8 mouse cellular contexts compared by ENCODE assay signal in the genomic region with DNA sequence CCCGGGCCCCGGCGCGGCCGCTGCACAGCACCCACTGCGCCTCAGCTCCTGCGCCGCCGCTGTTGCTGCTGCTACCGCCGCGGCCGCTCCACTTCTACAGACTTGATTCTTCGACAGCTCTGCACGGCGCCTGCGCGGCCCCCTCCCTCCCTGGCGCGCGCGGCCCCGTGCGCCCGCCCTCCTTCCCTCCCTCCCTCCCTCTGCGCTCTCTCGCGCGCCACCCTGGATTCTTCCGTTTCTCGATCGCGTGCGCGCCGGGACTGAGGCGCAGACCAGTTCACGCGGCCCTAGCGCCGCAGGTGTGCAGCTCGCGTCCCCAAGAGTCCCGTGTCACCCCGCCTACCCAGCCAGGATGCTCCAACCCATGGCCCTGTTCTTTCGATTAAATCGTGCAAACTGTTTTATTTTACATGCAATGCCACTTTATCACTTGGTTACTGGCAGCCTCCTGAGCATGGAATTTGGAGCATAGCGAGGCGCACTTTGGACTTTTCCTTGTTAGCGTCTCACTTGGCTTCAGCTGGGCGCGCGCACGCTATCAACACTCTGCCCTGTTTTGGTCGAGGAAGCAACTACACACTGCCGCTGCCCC. TPM values are rescaled to one million over a fixed set of nuclear protein-coding genes. Genes with fewer than 3 reads are reported as not detected.
DNase-seq lines count a peak whose midpoint lies in the region; ATAC-seq and TF ChIP-seq lines count a peak whose summit lies in the region.

Gene Irf2bp2, minus strand, starts transcription at position 98 of the 592 bp plus-strand sequence.

- H3K36me3 ChIP-seq in erythroblast, embryonic 14.5 days (ENCODE audit: control insufficient read depth): peaks cover 20% of the 10 kb centered on the region
- H3K36me3 ChIP-seq in heart, embryonic 12.5 days: peaks cover 27% of the 10 kb centered on the region
- H3K36me3 ChIP-seq in kidney, postnatal 0 days (ENCODE audit: insufficient read depth, low read length): peaks cover 21% of the 10 kb centered on the region
- no peaks in the 10 kb centered on the region; the same call in 1 of the 2 replicates for H3K36me3 ChIP-seq in liver, embryonic 14.5 days (replicated peaks; ENCODE audit: control insufficient read depth, insufficient read depth, low read depth)
- no peaks in the 10 kb centered on the region; the same call in 1 of the 2 replicates for H3K36me3 ChIP-seq in neural tube, embryonic 11.5 days (ENCODE audit: control insufficient read depth, insufficient read depth, low read length)
- peaks cover 21% of the 10 kb centered on the region; the same call in 1 of the 2 replicates for H3K36me3 ChIP-seq in stomach, postnatal 0 days (ENCODE audit: control insufficient read depth, insufficient read depth, low read length)

- H3K4me2 ChIP-seq in heart, embryonic 12.5 days: peak within 1 kb of the TSS; percentile 97
- peak within 1 kb of the TSS; percentile 96 for H3K4me2 ChIP-seq in kidney, postnatal 0 days (ENCODE audit: low read length)
- H3K4me2 ChIP-seq in liver, embryonic 14.5 days (ENCODE audit: low read depth): peak within 1 kb of the TSS; percentile 89
- peak within 1 kb of the TSS; percentile 97 for H3K4me2 ChIP-seq in neural tube, embryonic 11.5 days (ENCODE audit: low read depth)
- H3K4me2 ChIP-seq in stomach, postnatal 0 days (replicated peaks; ENCODE audit: low read depth): peak within 1 kb of the TSS; percentile 91

- H3K9me3 ChIP-seq in erythroblast, embryonic 14.5 days (ENCODE audit: control insufficient read depth, low read length): no peaks in the 10 kb centered on the region
- H3K9me3 ChIP-seq in heart, embryonic 12.5 days (replicated peaks): no peaks in the 10 kb centered on the region
- no peaks in the 10 kb centered on the region for H3K9me3 ChIP-seq in kidney, postnatal 0 days (replicated peaks; ENCODE audit: low read length)
- H3K9me3 ChIP-seq in liver, embryonic 14.5 days (ENCODE audit: control insufficient read depth, low read length): no peaks in the 10 kb centered on the region
- no peaks in the 10 kb centered on the region for H3K9me3 ChIP-seq in neural tube, embryonic 11.5 days (ENCODE audit: control insufficient read depth, low read length)
- H3K9me3 ChIP-seq in stomach, postnatal 0 days (ENCODE audit: control insufficient read depth, low read length): no peaks in the 10 kb centered on the region

- peak; percentile 79 for ATAC-seq in heart, embryonic 12.5 days (ENCODE audit: insufficient number of reproducible peaks, low FRiP score)
- peak; percentile 75 for ATAC-seq in kidney, postnatal 0 days (replicated peaks; ENCODE audit: low FRiP score, low read depth)
- ATAC-seq in liver, embryonic 14.5 days (ENCODE audit: insufficient read depth): peak; percentile 73
- peak; percentile 59 for ATAC-seq in neural tube, embryonic 11.5 days (ENCODE audit: insufficient read depth, low FRiP score, low TSS enrichment)
- peak; percentile 71 for ATAC-seq in stomach, postnatal 0 days (ENCODE audit: low FRiP score, low TSS enrichment)

- TF ChIP-seq CTCF in brain, embryonic 14.5 days (IDR thresholded peaks at IDR 0.05; ENCODE audit: borderline replicate concordance, extremely low read depth, insufficient read depth, insufficient read length): no peak
- TF ChIP-seq CTCF in kidney, postnatal 0 days (IDR thresholded peaks at IDR 0.05; ENCODE audit: low read depth): no peak
- no peak for TF ChIP-seq CTCF in liver, embryonic 14.5 days (IDR thresholded peaks at IDR 0.05; ENCODE audit: low read depth)
- no peak for TF ChIP-seq CTCF in stomach, postnatal 0 days (IDR thresholded peaks at IDR 0.05; ENCODE audit: low read depth)

- WGBS in heart, embryonic 12.5 days: 0% methylated on average over 48 of the region's 56 CpGs
- under 1% methylated on average over 55 of the region's 56 CpGs for WGBS in kidney, postnatal 0 days
- under 1% methylated on average over 48 of the region's 56 CpGs for WGBS in liver, embryonic 14.5 days (ENCODE audit: insufficient replicate concordance)
- under 1% methylated on average over 38 of the region's 56 CpGs for WGBS in neural tube, embryonic 11.5 days
- WGBS in stomach, postnatal 0 days: under 1% methylated on average over 40 of the region's 56 CpGs

- peak within 1 kb of the TSS; percentile 100 for H3K9ac ChIP-seq in heart, embryonic 12.5 days
- peak within 1 kb of the TSS; percentile 99 for H3K9ac ChIP-seq in kidney, postnatal 0 days (ENCODE audit: low read depth, low read length)
- H3K9ac ChIP-seq in liver, embryonic 14.5 days (replicated peaks): peak within 1 kb of the TSS; percentile 74
- peak within 1 kb of the TSS; percentile 98 for H3K9ac ChIP-seq in neural tube, embryonic 11.5 days (ENCODE audit: low read length)
- H3K9ac ChIP-seq in stomach, postnatal 0 days (ENCODE audit: low read length): peak within 1 kb of the TSS; percentile 100

- H3K4me1 ChIP-seq in erythroblast, embryonic 14.5 days (ENCODE audit: control insufficient read depth): peaks cover 87% of the 10 kb centered on the region
- peaks cover 37% of the 10 kb centered on the region for H3K4me1 ChIP-seq in heart, embryonic 12.5 days (replicated peaks)
- H3K4me1 ChIP-seq in kidney, postnatal 0 days (replicated peaks; ENCODE audit: insufficient read depth, low read length): peaks cover 25% of the 10 kb centered on the region
- H3K4me1 ChIP-seq in liver, embryonic 14.5 days (replicated peaks; ENCODE audit: control insufficient read depth in 2 of 2, insufficient read depth in 2 of 2, low read length in 1 of 2): peaks cover 37 to 44% of the 10 kb centered on the region in 2 experiments
- peaks cover 36% of the 10 kb centered on the region for H3K4me1 ChIP-seq in neural tube, embryonic 11.5 days (ENCODE audit: control insufficient read depth, insufficient read depth, low read length)
- H3K4me1 ChIP-seq in stomach, postnatal 0 days (replicated peaks; ENCODE audit: control insufficient read depth, insufficient read depth): peaks cover 10% of the 10 kb centered on the region

- peak; percentile 99 for DNase-seq in CD4-positive helper T cell, adult 2 months (ENCODE audit: low read depth, low spot score)
- peak; percentile 98 for DNase-seq in brain, embryonic 14.5 days (ENCODE audit: low read depth)
- peak; percentile 97 for DNase-seq in kidney, postnatal 0 days (ENCODE audit: low spot score)
- peak; percentile 81 to 83 (median 82) for DNase-seq in liver, embryonic 14.5 days (ENCODE audit: low read depth in 3 of 3, low spot score in 3 of 3)
- DNase-seq in neural tube, embryonic 11.5 days (ENCODE audit: low spot score): peak; percentile 95
- peak; percentile 94 for DNase-seq in stomach, postnatal 0 days (ENCODE audit: low spot score)

- H3K27ac ChIP-seq in heart, embryonic 12.5 days (ENCODE audit: poor library complexity, severe bottlenecking): peak within 1 kb of the TSS; percentile 100
- peak within 1 kb of the TSS; percentile 100 for H3K27ac ChIP-seq in kidney, postnatal 0 days
- peak within 1 kb of the TSS; percentile 74 for H3K27ac ChIP-seq in liver, embryonic 14.5 days
- H3K27ac ChIP-seq in neural tube, embryonic 11.5 days (ENCODE audit: low read depth, low read length): peak within 1 kb of the TSS; percentile 98
- H3K27ac ChIP-seq in stomach, postnatal 0 days (replicated peaks): peak within 1 kb of the TSS; percentile 100

- peak; percentile 95 for TF ChIP-seq POLR2A in brain, embryonic 14.5 days (IDR thresholded peaks at IDR 0.05; ENCODE audit: borderline replicate concordance, extremely low read depth, insufficient read depth, insufficient read length, poor library complexity, severe bottlenecking)

- H3K4me3 ChIP-seq in erythroblast, embryonic 14.5 days (replicated peaks): peak within 1 kb of the TSS; percentile 94
- peak within 1 kb of the TSS; percentile 97 for H3K4me3 ChIP-seq in heart, embryonic 12.5 days
- peak within 1 kb of the TSS; percentile 100 for H3K4me3 ChIP-seq in kidney, postnatal 0 days (replicated peaks; ENCODE audit: low read depth, low read length)
- H3K4me3 ChIP-seq in liver, embryonic 14.5 days (ENCODE audit: insufficient read depth in 1 of 2, low read depth in 2 of 2, low read length in 2 of 2): peak within 1 kb of the TSS; percentile 75 to 89
- H3K4me3 ChIP-seq in neural tube, embryonic 11.5 days (ENCODE audit: low read depth, low read length): peak within 1 kb of the TSS; percentile 99
- peak within 1 kb of the TSS; percentile 100 for H3K4me3 ChIP-seq in stomach, postnatal 0 days (ENCODE audit: low read depth, low read length)

- no peaks in the 10 kb centered on the region; the same call in 1 of the 2 replicates for H3K27me3 ChIP-seq in erythroblast, embryonic 14.5 days (ENCODE audit: control insufficient read depth)
- H3K27me3 ChIP-seq in heart, embryonic 12.5 days (replicated peaks): no peaks in the 10 kb centered on the region
- no peaks in the 10 kb centered on the region for H3K27me3 ChIP-seq in kidney, postnatal 0 days (ENCODE audit: insufficient read depth, low read length)
- no peaks in the 10 kb centered on the region for H3K27me3 ChIP-seq in liver, embryonic 14.5 days (ENCODE audit: control insufficient read depth, insufficient read depth, low read length)
- H3K27me3 ChIP-seq in neural tube, embryonic 11.5 days (ENCODE audit: control insufficient read depth, insufficient read depth, low read length): no peaks in the 10 kb centered on the region
- H3K27me3 ChIP-seq in stomach, postnatal 0 days (ENCODE audit: control insufficient read depth, insufficient read depth, low read length): no peaks in the 10 kb centered on the region

- peak; percentile 7; the same call in 1 of the 2 replicates for TF ChIP-seq EP300 in liver, embryonic 14.5 days (IDR thresholded peaks at IDR 0.05; ENCODE audit: low read depth)
- TF ChIP-seq EP300 in stomach, postnatal 0 days (optimal IDR thresholded peaks at IDR 0.05): peak; percentile 96

RNA-seq across cellular contexts. Expression of gene Irf2bp2, which starts in this region (rescaled TPM):
- polyA plus RNA-seq in brain, embryonic 14.5 days (2012; rRNA removed): 37.3 and 39.6 TPM in 2 replicates
- polyA plus RNA-seq in erythroblast, embryonic 14.5 days (2012): 1.2 and 1.3 TPM in 2 replicates
- polyA plus RNA-seq in heart, embryonic 12.5 days (2016; fragmentation: Nextera tagmentation; extraction: Ambion mirVana): 8.9 and 9.7 TPM in 2 replicates
- polyA plus RNA-seq in kidney, postnatal 0 days (2015; fragmentation: Nextera tagmentation; extraction: Ambion mirVana): 15.6 and 16.2 TPM in 2 replicates
- polyA plus RNA-seq in liver, embryonic 14.5 days (2012; rRNA removed): 10.9 and 11.5 TPM in 2 replicates
- 2.8 and 3.2 TPM in 2 replicates for polyA plus RNA-seq in liver, embryonic 14.5 days (2014; fragmentation: Nextera tagmentation; extraction: Ambion mirVana)
- 4.7 and 4.8 TPM in 2 replicates for polyA plus RNA-seq in neural tube, embryonic 11.5 days (2014; fragmentation: Nextera tagmentation; extraction: Ambion mirVana)
- polyA plus RNA-seq in stomach, postnatal 0 days (2015; fragmentation: Nextera tagmentation; extraction: Ambion mirVana): 10.1 and 10.2 TPM in 2 replicates

Comparison
In these comparisons a context has a peak if more than half of its experiments do, and no peak if none do; other contexts are left out.
1. Peak in every context shown above with its lines: DNase-seq, ATAC-seq, H3K4me3 ChIP-seq and H3K27ac ChIP-seq.